Mouse (Mus musculus) thymus, adult 2 months (tissue): ENCODE results near the gene Dguok.
A peak's percentile ranks its signal among the peaks of the same experiment; 100 is the strongest.

Source experiments
- CTCF ChIP-seq: fragments of 200-500 bp; IDR thresholded peaks from 2 replicates; pipeline ENCODE4 v1.5.1; 2012; ENCODE audit warnings: mild to moderate bottlenecking, control low read depth, low read length, moderate library complexity, borderline replicate concordance; ENCODE audit not compliant: control insufficient read depth, poor library complexity, insufficient read depth; ENCODE audit errors: extremely low read depth
- POLR2A ChIP-seq: fragments of 200-500 bp; IDR thresholded peaks from 2 replicates; pipeline ENCODE4 v1.6.1; 2012; ENCODE audit warnings: mild to moderate bottlenecking, low read length, control low read depth, moderate library complexity; ENCODE audit not compliant: control insufficient read depth, poor library complexity, insufficient read depth; ENCODE audit errors: extremely low read depth

DNA sequence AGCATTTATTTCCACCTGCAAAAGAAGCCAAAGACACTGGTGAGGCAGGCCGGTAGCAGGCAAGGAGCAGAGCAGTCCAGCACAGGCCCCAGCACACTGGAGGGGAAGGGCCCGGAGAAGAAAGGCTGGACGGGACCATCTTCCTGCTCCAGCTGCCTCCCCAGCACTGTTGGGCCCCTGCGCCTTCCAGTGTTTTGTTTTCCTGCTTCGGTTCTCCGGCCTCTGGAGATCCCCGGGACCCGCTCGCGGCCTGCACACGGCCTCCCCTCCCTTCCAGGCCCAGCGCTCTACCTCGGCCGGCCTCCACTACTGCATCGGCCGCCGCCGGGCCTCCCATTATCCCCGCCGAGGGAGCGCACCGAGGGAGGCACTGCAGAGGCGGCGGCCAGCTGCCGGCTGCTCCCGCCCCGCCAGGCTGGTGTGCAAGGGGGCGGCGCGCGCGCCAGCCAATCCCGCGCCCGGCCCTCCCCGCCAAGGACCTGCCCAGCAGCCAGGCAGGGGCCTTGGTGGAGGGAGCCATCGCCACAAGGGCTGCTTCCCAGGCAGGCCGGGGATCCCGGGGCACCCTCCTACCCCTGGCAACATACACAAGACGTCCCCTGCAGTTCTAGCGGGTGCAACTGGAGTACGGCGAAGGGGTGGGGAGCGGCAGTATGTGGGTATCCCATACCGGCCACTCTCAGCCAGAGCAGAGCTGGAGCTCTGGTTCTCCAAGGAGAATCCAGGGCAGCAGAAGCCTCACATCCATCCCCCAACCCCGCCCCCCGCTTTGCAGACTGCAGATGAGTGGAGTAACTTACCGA lies 65.3 kb downstream of the Dguok start:
- peak; percentile 41; the same call in 1 of the 2 replicates for TF ChIP-seq CTCF
- TF ChIP-seq POLR2A: peak; percentile 54; the same call in 1 of the 2 replicates
